Mouse (Mus musculus) ES-E14 (cell line): Measurements from ENCODE around the gene Gm13278. TPM values are rescaled to one million over a fixed set of nuclear protein-coding genes. Genes with fewer than 3 reads are reported as not detected.
"Not testable (repeated sequence)": the region's sequence is repeated elsewhere in the genome, so short reads cannot be mapped to it uniquely, and the experiment has no call there.

ENCODE experiments used
- DNase-seq: peaks from one replicate; pipeline ENCODE4 v3.0.0-alpha.2; 2013; ENCODE audit warnings: low read depth, low spot score
- H3K27ac ChIP-seq: 2 replicates; pipeline ENCODE4 v1.5.1; 2012; ENCODE audit warnings: low read depth, mild to moderate bottlenecking, low read length, moderate library complexity, mixed read lengths; ENCODE audit not compliant: poor library complexity, insufficient read depth, severe bottlenecking
- H3K36me3 ChIP-seq: 2 replicates; pipeline ENCODE4 v1.6.1; 2012; ENCODE audit warnings: mild to moderate bottlenecking, low read length, moderate library complexity, mixed read lengths; ENCODE audit not compliant: control insufficient read depth, poor library complexity, insufficient read depth, severe bottlenecking
- H3K4me1 ChIP-seq, 2 experiments: fragments of 150-350 bp in 1 of 2; sonication (generic) in 1 of 2; 2 replicates each; pipeline ENCODE4 v1.6.1; 2012; ENCODE audit warnings: low read length in 2 of 2, mild to moderate bottlenecking in 1 of 2, mixed read lengths in 1 of 2; ENCODE audit not compliant: control insufficient read depth in 2 of 2, insufficient read depth in 2 of 2, poor library complexity in 1 of 2
- H3K4me3 ChIP-seq, 2 experiments: fragments of 150-350 bp in 1 of 2; sonication (generic) in 1 of 2; 2 replicates each; pipeline ENCODE4 v1.5.1; 2012; ENCODE audit warnings: low read length in 2 of 2, low read depth in 1 of 2, mild to moderate bottlenecking in 1 of 2, mixed read lengths in 1 of 2; ENCODE audit not compliant: insufficient read depth in 1 of 2, poor library complexity in 1 of 2, severe bottlenecking in 1 of 2
- H3K9ac ChIP-seq: 2 replicates; pipeline ENCODE4 v1.6.1; 2012; ENCODE audit warnings: low read depth, mild to moderate bottlenecking, low read length, mixed read lengths; ENCODE audit not compliant: poor library complexity, insufficient read depth, severe bottlenecking
- H3K9me3 ChIP-seq: fragments of 150-350 bp; sonication (generic); 2 replicates; pipeline ENCODE4 v1.6.1; 2012; ENCODE audit warnings: low read depth, mild to moderate bottlenecking, low read length; ENCODE audit not compliant: control insufficient read depth, insufficient read depth
- CHD2 ChIP-seq: IDR thresholded peaks from 2 replicates; pipeline ENCODE4 v1.6.1; 2014; ENCODE audit warnings: mild to moderate bottlenecking, low read depth, low read length, inconsistent platforms
- HCFC1 ChIP-seq: IDR thresholded peaks from 2 replicates; pipeline ENCODE4 v1.6.1; 2012; ENCODE audit warnings: low read length, inconsistent platforms, borderline replicate concordance; ENCODE audit not compliant: insufficient read depth
- MAFK ChIP-seq: IDR thresholded peaks from 2 replicates; pipeline ENCODE4 v1.6.1; 2014; ENCODE audit warnings: mild to moderate bottlenecking, low read depth, low read length, inconsistent platforms; ENCODE audit not compliant: insufficient read depth
- ZC3H11A ChIP-seq: IDR thresholded peaks from 2 replicates; pipeline ENCODE4 v1.6.1; 2012; ENCODE audit warnings: low read depth, mild to moderate bottlenecking, inconsistent platforms, low read length, borderline replicate concordance
- ZNF384 ChIP-seq: IDR thresholded peaks from 2 replicates; pipeline ENCODE4 v1.6.1; 2012; ENCODE audit warnings: low read depth, low read length, inconsistent platforms
- in situ Hi-C, 2 experiments: fragments of 600-800 bp; cut with MboI; formaldehyde crosslinking; loops; one replicate each; pipeline ENCODE4 v1.15.1; 2025; ENCODE audit warnings: low sequenced_read_pairs in 2 of 2, inconsistent platforms in 1 of 2; ENCODE audit not compliant: unreplicated experiment in 2 of 2
- total RNA-seq: library from RNA; depleted of rRNA; stranded (reverse); fragments of 300-350 nt; gene quantifications from 2 replicates; pipeline ENCODE4 v1.2.3, GENCODE M21; 2012; rRNA removed

Gene Gm13278
- total RNA-seq, result not detected in 2 replicates

DNA sequence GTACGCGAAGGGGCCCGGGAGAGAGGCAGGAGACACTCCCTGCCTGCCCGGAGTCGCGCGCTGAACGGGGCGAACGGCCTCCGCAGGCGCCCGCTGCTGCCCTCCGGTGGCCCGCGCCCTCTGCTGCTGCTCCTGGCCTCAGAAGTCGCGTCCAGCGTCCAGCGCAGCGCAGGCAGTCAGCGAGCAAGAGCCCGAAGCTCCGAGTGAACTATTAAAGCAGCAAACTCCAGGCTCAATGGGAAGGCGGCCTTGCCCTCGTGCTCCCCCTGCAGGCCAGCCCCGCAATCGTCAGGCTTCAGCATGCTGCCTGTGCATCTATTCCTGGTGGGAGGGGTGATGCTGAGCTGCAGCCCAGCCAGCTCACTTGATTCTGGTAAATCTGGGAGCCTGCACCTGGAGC lies at the start of gene Gm13278:
Gene Gm13278, plus strand, starts transcription at position 301 of the 400 bp plus-strand sequence.
- in situ Hi-C loops, result not testable (repeated sequence)

DNA sequence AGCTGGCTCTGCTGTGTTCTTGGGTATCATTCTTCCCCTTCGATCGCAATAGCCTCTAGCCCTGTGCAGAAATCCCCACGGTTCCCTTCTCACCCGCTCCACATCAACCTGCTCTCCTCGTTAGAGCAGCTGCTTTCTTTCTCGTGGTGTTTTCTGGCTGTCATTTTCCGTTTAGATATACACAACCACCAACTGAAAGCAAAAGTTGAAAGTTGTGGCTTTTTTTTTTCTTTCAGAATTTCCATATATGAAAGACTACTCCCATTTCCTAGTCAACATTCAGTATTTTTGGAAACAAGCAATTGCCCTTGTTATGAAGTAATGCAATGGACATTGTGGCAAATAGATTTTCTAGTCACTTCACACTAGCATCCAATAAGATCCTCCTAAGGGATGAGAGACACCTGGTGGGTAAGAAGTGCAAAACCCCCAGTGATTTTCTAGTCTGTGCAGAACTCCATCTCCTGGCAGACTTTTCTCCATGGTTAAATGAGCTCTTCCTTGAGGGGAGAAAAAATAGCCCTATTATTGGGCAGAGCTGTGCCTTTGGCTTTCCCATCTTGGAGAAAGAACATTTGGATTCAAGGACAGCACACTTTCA lies 48.5 kb upstream of the Gm13278 start:
- H3K9ac ChIP-seq, result no peak overlapping the region
- H3K4me3 ChIP-seq, result no peak overlapping the region
- H3K36me3 ChIP-seq, result no peaks in the 10 kb centered on the region
- no peak for DNase-seq
- no peaks in the 10 kb centered on the region for H3K4me1 ChIP-seq
- no peaks in the 10 kb centered on the region for H3K9me3 ChIP-seq
- TF ChIP-seq HCFC1 (no peak), ZNF384 (no peak), CHD2 (no peak), ZC3H11A (no peak), MAFK (no peak)
- in situ Hi-C loops, result no loop called here
- no peak overlapping the region for H3K27ac ChIP-seq

More for the DNA sequence above, at the start of gene Gm13278:
- not testable (repeated sequence) for DNase-seq, H3K4me3 ChIP-seq, H3K9me3 ChIP-seq, H3K36me3 ChIP-seq, H3K9ac ChIP-seq, H3K4me1 ChIP-seq, H3K27ac ChIP-seq

DNA sequence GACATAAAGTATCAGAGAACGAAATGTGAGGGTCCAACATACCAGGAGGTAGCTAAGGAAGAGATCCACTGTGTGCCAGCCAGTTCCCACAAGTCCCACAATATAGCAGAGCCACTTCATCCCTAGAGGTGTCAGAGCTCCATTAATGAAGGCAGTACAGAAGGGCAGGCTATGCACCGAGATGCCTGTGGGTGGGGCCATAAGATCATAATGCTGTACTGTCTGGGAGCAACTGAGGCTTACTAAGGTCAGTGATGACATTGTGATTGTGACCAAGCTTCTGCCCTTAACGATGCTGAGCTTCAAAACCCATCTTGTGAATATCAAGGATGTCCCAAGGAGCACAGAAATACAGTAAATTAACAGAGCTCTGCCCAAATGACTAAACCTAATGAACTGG lies 47.1 kb upstream of the Gm13278 start:
- DNase-seq, result no peak
- TF ChIP-seq ZNF384 (no peak), CHD2 (no peak), ZC3H11A (no peak), HCFC1 (no peak), MAFK (no peak)
- Histone ChIP-seq H3K36me3 (no peaks in the 10 kb centered on the region), H3K9ac (no peak overlapping the region), H3K4me1 (no peaks in the 10 kb centered on the region), H3K9me3 (no peaks in the 10 kb centered on the region), H3K4me3 (no peak overlapping the region), H3K27ac (no peak overlapping the region)
- in situ Hi-C loops, result no loop called here

DNA sequence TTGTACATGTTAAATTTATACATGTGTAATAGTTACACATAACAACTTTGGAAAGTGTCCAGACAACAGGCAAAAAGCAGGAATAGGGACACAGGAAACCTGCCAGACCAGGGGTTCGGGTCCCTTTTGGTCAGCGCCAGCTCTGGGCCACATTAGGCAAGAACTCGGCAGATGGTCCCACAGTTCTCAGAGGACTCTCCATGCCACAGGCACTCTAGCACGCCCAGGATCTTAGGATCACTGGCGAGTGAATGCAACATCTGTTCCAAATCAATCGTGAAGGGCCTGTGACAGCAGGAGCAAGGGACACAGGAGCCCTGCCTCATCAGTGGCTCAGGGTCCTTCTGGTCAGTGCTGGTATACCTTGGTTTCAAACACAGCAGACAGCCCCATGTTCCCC lies 41.4 kb upstream of the Gm13278 start:
- no peak for DNase-seq
- no peaks in the 10 kb centered on the region for H3K4me1 ChIP-seq
- in situ Hi-C loops, result no loop called here
- H3K4me3 ChIP-seq, result no peak overlapping the region
- no peaks in the 10 kb centered on the region for H3K36me3 ChIP-seq
- no peak overlapping the region for H3K27ac ChIP-seq
- no peak overlapping the region for H3K9ac ChIP-seq
- TF ChIP-seq MAFK (no peak), CHD2 (no peak), HCFC1 (no peak), ZC3H11A (no peak), ZNF384 (no peak)
- H3K9me3 ChIP-seq, result no peaks in the 10 kb centered on the region

DNA sequence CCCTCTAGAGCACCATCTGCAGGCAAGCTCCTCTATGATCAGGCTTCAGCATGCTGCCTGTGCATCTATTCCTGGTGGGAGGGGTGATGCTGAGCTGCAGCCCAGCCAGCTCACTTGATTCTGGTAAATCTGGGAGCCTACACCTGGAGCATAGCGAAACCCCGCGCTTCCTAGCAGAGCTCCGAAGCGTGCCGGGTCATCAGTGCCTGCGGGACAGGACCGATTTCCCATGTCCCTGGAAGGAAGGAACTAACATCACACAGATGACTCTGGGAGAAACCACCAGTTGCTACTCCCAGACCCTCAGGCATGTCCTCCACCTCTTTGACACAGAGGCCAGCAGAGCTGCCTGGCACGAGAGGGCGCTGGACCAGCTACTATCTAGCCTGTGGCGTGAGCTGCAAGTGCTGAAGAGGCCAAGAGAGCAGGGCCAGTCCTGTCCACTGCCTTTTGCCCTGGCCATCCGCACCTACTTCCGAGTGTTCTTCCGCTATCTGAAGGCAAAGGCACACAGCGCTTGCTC lies 36.5 kb upstream of the Gm13278 start, which contains the start of gene Gm13271:
Gene Gm13271, plus strand, starts transcription at position 51 of the 523 bp plus-strand sequence.
- H3K27ac ChIP-seq, H3K4me3 ChIP-seq, H3K9ac ChIP-seq, H3K4me1 ChIP-seq, in situ Hi-C loops, H3K36me3 ChIP-seq, H3K9me3 ChIP-seq, DNase-seq: not testable (repeated sequence)

DNA sequence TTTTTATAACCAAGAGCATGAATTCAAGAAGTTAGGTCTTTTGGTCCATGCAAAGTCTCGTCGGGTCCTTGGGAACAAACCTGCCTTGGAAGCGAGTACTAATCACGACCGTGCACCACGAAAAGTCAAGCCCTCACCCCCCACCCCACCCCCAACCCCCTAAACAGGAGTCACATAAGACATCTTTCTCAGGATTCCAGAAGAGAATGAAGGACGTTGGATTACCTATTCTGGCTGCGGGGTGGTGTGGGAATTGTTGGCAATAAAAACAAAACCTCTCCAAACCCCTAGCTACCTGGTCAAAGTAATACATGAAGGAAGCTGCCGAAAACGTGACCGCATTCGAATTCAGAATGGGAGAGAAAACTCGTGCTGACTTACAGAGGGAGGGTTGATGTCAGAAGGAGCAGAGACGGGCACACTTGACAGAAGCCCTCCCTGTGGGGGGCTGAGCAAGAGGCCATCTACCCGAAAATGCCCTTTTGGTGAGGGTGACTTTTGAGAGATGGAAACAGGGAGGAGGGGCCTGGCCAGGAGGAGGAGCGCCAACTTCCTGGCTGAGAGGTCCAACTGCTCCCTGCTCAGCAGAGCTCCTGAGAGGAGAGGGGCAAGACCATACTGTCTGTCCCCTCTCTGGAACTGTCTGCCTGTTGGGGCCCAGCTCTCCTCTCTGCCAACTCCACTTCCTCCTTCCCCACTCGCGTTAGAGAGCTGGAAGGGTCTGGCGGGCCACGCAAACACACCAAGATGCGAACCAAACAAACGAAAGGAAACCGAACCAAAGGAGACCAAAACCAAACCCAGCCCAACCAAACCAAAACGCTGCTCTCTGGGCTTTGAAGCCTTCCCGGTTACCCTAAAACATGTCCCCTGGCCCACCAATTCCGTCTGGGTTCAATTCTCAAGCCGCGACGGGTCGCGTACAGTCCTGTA lies 34.5 kb upstream of the Gm13278 start:
- H3K9ac ChIP-seq, H3K9me3 ChIP-seq, H3K4me1 ChIP-seq, H3K4me3 ChIP-seq, in situ Hi-C loops, H3K27ac ChIP-seq, H3K36me3 ChIP-seq, DNase-seq: not testable (repeated sequence)

DNA sequence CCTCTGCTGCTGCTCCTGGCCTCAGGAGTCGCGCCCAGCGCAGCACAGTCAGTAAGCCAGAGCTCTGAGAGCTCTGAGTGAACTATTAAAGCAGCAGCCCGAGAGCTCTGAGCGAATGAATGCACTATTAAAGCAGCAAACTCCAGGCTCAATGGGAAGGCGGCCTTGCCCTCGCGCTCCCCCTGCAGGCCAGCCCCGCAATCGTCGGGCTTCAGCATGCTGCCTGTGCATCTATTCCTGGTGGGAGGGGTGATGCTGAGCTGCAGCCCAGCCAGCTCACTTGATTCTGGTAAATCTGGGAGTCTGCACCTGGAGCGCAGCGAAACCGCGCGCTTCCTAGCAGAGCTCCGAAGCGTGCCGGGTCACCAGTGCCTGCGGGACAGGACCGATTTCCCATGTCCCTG lies 33.7 kb upstream of the Gm13278 start:
- H3K9ac ChIP-seq, H3K27ac ChIP-seq, H3K36me3 ChIP-seq, H3K9me3 ChIP-seq, H3K4me3 ChIP-seq, H3K4me1 ChIP-seq, in situ Hi-C loops, DNase-seq: not testable (repeated sequence)
